Mouse (Mus musculus): Measurements from ENCODE around the gene Syt7.

Gene Syt7

DNA sequence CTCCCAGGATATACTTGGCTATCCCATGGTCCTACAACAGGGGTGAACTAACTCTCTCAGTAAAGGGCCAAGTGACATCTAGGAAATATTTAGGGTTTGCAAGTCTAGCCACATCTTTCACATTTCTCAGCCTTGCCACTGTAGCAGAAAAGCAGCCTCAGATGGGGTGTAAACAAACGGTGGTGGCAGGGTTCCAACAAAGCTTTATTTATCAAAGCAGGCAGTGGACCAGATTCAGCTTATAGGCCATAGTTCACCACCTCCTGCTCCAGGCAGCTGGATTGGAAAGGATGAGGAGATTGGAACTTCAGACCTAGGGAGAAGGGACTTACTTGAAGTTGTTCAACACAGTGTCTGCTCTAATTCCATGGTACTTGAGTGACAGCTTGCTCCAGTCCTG is 35.9 kb downstream of the Syt7 start:
- DNase-seq (ENCODE audit: low read depth, low spot score) = no peak

DNA sequence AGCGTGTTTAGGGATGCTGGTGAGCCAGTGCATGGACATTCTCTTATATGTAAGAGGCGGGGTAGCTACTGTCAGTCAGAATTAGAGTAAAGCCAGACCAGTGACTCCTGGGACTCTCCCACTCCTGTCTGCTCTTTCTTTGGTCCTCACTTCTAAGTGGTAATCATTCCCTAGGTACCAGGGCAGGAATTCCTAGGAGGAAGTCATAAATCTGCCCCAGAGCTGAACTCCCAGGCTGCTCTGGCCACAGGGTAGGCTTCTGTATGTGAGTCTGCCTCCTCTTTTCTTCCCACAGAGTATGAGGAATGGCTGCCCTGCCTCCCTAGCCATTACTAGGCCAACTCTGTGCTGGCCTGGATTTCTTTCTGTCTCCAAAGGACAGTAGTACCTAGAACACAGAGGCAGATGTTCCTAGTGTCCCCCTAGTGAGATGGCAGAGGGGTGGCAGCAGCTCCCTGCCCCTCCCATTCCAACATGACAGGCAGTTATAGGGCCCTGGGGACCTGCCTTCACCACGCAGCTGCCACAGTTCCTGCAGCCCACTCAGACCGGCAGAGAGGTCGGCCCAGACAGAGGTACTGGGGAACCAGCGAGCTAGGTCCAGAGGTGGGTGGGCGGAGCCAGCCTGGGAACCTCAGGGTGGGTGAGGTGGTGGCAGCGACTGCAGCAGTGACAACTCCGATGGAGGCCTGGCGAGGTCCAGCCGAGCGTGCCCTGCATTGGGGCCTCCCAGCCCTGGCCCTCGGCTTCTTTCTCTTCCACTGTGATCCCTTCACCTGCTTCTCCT is 36.8 kb downstream of the Syt7 start:
- no peak for DNase-seq (ENCODE audit: low read depth, low spot score)

DNA sequence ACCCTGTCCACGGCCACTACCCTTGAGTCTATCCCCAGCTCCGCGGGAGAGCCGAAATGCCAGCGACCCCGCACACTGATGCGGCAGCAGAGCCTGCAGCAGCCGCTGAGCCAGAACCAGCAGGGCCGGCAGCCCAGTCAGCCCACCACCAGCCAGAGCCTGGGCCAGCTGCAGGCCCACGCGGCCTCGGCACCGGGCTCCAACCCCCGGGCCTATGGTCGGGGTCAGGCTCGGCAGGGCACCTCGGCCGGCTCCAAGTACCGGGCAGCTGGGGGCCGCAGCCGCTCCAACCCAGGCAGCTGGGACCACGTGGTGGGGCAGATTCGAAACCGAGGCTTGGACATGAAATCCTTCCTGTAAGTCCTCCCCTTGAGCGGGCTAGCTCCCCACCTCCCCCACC is 37.4 kb downstream of the Syt7 start:
- DNase-seq (ENCODE audit: low read depth, low spot score) = no peak

DNA sequence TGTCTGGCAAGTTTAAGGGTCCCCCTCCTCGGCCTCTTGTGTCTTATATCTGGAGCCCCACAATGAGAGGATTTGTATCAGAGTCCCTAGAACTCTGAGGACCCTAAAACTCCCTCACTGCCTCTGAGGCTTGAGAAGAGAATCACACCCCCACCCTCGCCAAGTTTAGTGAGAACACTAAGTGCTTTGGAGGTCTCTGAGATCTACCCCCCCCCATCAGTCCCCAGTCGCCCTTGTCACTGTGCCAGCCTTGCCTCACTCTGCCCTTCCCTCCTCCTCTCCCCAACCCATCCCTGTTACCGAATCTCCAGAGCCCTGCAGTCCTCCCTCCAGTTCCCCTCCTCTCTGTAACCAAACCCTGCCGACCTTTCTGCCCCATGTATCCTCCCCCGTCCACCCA is 37.9 kb downstream of the Syt7 start:
- DNase-seq (ENCODE audit: low read depth, low spot score) = no peak

DNA sequence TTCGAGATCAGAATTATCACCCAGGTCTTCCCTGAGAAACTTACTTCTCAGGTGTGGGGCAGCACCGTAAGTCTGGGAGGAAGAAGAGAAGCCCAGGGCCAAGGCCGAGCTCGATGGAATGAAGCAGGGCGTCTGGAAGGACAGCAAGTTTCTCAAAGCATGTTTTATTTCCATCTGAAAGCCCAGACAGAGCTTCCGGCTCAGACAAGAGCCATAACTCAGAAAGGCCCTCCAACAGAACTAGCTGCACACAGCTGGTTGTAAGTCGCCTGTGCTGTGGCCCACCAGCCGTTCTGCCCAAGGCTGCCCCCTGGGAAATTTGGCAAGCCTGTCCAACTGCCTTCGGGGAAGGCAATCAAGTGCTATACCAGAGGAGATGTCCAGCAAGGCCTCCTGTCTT is 38.5 kb downstream of the Syt7 start:
- no peak for DNase-seq (ENCODE audit: low read depth, low spot score)

DNA sequence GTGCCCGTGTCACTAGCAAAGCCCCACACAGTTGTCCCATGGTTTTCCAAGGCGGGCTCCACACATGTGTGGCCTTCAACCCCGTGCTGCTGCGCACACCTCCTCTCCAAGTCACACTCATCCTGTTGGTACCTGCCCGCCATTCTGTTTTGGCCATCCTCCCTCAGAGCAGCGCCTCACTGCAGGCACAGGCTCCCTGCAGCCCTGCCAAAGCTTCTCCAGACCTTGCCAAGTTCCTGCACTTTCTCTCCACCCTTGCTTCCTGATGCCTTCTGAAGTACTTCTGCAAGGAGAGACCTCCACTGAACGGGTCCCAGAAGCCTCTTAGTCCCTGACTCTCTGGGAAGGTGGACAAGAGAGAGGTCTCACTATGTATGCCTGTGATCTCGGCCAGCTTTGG is 40.5 kb downstream of the Syt7 start:
- DNase-seq (ENCODE audit: low read depth, low spot score) = no peak

DNA sequence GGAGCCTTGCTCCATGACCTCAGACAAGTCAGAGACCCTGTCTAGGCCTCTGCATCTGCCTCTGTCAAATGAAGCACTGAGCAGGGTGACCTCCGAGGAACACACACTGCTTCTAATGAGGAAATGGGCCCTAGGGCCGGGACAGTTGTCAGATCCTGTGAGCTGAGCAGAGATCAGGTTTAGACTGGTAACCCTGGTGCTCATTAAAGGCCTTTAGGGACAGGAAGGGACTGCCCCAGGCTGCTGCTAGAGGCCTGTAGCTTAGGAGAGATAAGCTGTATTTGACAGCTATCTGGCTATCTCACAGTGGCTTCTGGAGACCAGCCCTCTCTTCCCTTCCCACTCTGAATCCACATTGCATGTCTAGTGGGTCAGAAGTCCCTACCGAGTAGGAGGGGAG is 42.5 kb downstream of the Syt7 start:
- no peak for DNase-seq (ENCODE audit: low read depth, low spot score)

DNA sequence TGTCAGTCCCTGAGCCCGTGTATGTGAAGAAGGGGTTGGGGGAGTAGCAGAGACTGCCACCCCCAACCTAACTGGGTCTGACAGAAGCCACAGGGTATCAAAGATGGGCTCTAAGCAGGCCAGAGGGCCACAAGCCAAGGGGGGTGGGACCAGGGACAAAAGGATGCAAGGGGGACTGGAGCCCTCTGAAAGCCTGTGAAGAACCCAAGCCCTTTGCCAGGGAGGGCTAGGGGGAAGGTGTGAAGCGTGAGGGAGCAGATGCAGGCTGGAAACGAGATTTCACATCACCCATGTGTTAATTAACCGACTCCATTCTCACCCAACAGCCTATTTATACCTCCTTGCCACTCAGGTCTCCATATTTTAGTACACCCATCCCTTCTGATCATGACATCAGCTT is 43.0 kb downstream of the Syt7 start:
- no peak for DNase-seq (ENCODE audit: low read depth, low spot score)

DNA sequence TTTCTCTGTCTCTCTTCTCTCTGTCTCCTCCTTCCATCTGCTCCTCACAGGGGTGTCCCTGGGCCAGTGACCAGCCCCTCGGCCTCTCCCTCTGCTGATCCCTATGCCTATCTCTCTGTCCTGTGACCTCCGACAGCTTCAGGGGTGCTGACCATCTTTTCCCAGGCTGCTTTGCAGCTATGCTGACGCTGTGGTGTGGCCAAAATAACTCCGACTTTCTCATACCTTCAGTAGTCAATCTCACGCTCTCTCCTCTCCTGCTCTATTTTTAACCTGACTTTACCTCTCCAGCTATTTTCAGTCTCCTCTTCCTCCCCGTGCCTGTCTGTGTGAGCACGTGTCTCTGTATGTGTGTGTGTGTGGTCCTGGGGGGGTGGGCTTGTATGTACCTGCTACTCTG is 44.3 kb downstream of the Syt7 start:
- DNase-seq (ENCODE audit: low read depth, low spot score) = no peak

DNA sequence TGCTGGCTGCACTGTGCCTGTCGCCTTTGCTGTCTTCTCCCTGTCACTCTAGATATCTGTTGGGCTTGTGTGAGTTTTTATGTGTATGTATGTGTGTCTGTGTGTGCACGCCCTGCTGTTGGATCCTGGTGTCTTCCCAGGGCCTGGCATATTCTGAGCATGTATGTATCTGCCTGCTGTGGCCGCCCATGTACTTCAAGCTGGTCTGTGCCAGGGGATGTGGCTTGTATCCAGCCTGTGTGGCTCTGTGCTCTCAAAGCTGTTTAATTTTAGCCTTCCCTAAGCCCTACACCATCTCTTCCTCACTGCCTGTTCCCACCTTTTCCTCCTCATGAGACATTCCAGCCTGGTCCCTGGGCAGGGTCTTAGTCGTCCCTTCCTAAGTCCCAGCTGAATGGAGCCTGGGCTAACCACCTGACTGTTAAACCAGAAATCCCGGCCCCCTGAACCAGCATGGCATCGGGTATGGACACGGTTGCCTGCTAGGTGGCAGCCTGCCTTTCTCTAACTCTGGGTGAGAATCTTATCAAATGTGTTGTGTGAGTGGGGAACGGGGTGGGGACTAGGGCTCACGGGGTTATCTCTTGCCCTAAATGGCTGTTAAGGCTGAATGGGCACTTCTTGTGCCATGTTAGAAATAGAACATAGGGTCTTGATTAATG is 45.1 kb downstream of the Syt7 start:
- DNase-seq (ENCODE audit: low read depth, low spot score) = no peak

DNA sequence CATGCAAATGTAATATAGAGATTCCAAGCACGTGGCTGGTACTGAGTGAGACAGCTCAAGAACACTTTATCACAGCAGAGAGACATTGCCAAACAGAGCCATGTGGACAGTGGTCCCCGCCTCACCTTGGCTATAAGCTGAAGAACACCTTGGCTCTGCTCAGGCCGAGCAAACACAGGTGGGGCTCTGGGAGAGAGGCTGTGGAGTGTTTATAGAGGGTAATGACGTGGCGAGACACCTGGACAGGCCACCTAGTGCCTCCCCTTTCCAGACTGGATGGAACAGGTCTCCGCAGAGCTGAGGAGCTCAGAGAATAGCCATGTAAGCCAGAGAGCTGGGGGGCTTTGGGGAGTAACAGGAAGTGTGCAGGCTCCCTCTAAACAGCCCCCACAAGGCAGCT is 46.0 kb downstream of the Syt7 start:
- DNase-seq (ENCODE audit: low read depth, low spot score) = no peak

DNA sequence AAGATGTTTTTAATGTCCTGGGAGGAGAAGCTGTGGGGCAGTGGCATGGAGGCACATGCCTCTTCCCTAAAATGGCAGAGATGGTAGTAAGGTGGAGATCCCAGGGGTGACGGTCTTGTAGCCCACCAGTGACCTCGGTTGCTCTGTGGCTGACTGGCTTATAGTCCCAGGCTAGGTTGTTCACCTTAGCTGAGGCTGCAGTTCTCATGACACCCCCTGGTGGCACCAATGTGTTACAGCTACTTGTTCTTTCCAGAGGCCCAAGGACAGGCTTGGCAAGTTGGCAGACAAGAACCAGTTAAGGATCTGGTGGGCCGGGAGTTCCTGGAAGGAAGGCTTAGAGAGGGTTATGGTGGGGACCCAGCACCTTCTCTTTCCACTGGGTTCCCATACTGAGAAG is 47.0 kb downstream of the Syt7 start:
- peak; percentile 43 for DNase-seq (ENCODE audit: low read depth, low spot score)

DNA sequence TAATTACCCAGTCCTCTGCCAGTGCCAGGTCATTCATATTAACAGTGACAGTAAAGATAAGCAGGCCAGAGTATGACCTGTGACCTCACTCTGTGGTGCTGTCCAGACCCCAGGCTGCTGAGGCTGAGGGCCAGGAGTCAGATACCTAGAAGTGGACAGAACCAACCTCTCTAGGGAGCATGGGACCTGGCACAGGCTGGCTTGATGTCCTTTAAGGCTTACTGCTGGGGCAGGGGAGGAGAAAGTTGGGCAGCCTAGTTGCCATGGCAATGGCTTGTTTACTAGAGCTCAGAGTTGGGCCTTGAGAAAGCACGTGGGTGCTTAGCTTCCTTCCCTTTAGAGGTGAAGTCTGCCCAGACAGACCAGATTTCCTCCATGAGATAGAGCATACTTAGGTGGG is 47.8 kb downstream of the Syt7 start:
- DNase-seq (ENCODE audit: low read depth, low spot score) = no peak

DNA sequence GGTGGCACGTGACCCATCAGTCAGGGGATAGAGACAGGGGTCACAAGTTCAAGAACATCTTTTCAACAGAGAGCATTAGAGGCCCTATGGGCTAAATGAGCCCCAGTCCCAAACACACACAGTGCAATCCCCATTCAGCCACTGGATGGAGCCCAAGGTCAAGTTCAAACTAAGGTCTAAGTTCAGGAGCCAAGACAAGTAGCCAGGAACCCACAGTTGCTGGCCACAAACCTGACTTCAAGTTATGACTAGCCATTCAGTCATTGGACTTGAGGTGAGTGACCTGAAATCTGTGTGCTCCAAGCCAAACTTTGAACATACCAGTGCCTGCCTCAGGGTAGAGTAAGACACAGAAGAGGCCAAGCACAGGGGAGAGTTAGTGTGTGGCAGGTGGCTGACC is 48.6 kb downstream of the Syt7 start:
- no peak for DNase-seq (ENCODE audit: low read depth, low spot score)

DNA sequence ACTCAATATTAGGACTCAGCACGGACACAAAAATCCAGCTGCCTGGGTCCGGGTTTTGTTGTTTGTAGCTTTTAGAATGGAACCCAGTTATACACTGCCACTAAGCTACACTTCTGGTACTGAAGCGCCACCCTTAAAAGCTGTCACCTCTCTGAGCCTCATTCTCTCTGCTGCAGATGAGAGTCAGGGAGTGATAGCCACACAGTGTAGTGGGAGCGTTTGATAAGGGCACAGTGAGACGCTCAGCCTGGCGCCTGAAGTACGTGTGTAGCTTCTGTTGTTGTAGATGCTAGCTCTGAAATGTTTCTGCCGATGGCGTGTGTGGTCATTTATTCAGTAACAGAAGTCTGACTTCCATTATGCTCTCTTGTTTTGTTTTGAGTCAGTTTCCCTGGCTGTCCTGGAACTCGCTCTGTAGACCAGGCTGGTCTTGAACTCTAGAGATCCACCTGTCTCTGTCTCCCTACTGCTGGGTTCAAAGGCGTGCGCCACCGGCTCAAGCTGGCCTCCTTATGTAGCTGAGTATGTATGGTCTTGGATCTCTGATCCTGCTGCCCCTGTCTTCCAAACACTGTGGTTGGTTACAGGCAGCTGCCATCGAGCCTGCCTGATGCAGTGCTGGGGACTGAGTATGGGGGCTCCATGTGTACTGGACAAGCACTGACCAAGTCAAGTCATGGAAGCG is 55.9 kb downstream of the Syt7 start:
- no peak for DNase-seq (ENCODE audit: low read depth, low spot score)

DNA sequence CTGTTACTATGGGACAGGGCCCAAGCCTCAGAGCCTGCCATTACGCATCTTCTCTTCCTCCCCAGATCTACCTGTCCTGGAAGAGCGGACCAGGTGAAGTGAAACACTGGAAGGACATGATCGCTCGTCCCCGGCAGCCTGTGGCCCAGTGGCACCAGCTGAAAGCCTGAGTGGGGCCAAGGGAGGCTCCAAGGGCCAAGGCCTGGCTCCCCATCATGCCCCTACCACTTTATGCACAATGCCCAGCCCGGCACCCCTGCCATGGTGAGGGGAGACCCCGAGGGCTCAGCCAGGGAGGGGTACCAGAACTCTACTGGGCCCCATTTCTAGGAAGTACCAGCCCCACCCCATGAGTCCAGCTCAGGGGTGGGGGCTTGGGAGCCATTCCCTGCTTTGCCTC is 59.4 kb downstream of the Syt7 start:
- no peak for DNase-seq (ENCODE audit: low read depth, low spot score)

DNA sequence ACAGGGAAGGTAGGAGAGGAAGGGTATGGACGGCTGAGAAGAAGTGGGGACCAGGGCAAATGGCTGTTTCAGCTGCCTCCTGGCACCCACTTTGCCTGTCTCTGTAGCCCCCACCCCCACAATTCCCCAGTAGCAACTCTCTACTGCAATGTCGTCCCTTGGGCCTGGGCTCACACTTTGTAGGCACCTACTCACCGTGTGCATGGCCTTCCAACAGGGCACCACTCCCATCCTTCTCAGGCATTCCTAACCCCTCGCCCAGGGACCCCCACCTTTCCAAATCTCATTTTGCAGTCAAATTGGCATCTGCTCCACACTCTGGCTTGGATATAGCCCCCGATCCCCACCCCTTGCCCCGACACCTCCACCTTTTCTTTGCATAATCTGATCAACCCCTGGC is 60.3 kb downstream of the Syt7 start:
- DNase-seq (ENCODE audit: low read depth, low spot score) = no peak

DNA sequence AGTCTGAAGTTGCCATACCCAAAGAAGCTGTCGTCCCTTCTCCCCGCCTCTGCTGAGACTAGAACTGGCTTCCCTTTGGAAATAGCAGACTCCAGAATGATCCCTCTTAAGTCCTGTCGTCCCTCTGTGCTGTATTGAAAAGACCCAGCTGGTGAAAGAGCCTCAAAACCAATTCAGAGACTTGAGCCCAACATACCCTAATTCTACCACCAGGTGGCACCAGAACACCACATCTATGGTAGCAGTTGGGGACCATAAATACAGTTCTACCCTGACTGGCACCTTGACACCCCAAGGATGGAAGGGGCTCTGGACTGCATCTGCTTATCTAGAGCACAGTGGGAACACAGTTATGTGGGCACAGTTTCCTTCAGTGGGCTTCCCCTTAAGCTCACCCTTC is 60.8 kb downstream of the Syt7 start:
- DNase-seq (ENCODE audit: low read depth, low spot score) = peak; percentile 53

DNA sequence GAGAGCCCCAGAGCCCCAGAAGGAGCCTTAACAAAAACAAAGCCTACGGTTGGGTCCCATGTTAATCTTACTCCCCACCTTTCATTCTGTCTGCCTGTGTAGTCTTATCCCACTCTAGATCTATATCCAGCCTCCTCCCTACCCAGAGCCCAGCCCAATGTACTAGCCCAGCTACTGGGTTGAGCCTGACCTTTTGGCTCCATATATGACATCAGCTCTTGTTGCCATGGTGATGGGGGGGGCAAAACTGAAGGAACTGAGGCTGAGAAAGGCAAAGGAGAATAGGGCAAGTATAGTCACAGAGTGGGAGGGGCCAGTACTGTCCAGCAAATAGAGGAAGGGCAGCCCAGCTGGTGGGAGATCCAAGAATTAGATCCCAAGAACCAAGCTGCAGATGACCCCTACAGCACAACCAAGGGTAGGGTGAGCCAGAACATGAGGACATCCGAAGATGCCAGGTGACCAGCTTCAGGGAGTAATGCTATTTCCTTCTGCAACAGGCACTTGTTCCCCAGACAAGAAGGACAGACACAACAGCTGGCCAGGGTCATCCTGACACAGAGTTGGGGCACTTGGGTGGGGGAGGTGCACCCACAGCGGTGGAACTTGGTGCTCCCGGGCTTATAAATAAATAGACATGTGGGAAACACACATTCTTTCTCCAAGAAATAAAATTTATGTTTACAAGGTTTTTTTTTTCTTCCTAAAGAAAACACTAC is 66.0 kb downstream of the Syt7 start:
- DNase-seq (ENCODE audit: low read depth, low spot score) = no peak

DNA sequence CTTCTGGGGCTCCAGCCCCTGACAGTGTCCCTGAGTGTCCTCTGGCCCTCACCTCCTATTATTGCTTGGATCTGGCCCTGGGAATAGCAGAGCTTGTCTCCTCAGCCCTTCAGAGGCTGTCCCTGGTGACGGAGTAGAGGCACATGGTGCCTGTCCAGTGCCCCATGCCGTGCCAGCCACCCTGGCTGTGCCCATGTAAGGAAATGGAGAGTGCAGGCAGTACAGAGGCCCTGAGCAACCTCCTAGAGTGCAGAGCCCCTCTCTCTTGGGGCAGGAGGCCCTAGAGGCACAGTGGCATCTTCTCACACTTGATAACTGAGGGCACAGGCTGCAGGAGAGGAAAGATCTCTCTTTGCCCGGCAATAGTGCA is 66.5 kb downstream of the Syt7 start:
- DNase-seq (ENCODE audit: low read depth, low spot score) = no peak

DNA sequence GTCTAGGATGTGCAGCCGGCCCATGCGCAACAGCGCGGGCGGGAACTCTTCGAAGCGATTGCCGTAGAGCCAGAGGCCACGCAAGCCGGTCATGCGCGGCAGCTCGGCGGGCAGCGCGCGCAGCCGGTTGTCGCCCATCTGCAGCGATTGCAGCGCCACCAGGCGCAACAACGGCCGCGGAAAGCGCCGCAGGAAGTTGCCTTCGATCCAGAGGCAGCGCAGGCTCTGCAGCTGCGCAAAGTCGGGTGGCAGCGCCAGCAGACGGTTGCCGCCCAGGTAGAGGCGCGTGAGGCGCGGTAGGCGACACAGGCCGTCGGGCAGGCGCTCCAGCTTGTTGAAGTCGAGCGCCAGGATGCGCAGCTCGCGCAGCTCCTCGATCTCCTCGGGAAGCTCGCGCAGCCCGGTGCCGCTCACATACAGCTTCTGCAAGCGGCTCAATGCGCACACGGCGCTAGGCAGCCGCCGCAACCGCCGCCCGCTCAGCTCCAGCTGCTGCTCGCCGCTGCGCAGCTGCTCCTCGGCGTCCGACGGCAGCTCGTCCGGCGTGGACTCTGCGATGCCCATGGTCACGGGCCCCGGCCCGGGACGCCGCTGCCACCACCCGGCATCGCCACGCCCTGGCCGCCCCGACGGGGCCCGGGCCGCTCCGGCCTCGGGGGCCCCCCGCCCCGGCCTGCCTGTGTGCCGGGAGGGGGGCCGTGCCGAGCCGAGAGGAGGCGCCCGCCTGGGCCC is 68.0 kb downstream of the Syt7 start, which contains the start of gene Lrrc10b:
Gene Lrrc10b, minus strand, starts transcription at position 722 of the 732 bp plus-strand sequence.
- no peak for DNase-seq (ENCODE audit: low read depth, low spot score)

DNA sequence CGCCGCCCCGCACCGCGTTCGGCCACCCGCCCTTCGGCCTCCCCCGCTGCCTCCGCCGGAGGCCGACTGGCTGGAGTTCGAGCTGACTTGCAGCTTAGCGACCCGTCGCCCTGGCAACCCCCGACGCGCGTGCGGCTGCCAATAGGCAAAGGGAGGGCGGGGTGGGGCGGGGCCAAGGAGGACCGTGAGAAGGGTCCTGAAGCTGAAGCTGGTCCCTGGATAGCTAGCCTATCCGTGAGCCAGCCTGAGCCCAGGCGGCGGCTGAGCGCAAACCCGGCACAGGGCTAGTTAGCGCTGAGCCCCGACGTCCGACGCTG is 68.6 kb downstream of the Syt7 start:
- DNase-seq (ENCODE audit: low read depth, low spot score) = no peak
